Mouse (Mus musculus) E14TG2a.4 (cell line): Measurements from ENCODE around the gene Themis2.
"Not testable (repeated sequence)": the region's sequence is repeated elsewhere in the genome, so short reads cannot be mapped to it uniquely, and the experiment has no call there.

Source experiments
- CTCF ChIP-seq: conservative IDR thresholded peaks from 2 replicates; pipeline ENCODE4 v1.5.1; 2014; ENCODE audit warnings: low read length
- NANOG ChIP-seq: IDR thresholded peaks from 2 replicates; pipeline ENCODE4 v1.6.1; 2014; ENCODE audit warnings: borderline replicate concordance, low read length, mixed read lengths
- POU5F1 ChIP-seq: IDR thresholded peaks from 2 replicates; pipeline ENCODE4 v1.6.1; 2014; ENCODE audit warnings: low read length, borderline replicate concordance

DNA sequence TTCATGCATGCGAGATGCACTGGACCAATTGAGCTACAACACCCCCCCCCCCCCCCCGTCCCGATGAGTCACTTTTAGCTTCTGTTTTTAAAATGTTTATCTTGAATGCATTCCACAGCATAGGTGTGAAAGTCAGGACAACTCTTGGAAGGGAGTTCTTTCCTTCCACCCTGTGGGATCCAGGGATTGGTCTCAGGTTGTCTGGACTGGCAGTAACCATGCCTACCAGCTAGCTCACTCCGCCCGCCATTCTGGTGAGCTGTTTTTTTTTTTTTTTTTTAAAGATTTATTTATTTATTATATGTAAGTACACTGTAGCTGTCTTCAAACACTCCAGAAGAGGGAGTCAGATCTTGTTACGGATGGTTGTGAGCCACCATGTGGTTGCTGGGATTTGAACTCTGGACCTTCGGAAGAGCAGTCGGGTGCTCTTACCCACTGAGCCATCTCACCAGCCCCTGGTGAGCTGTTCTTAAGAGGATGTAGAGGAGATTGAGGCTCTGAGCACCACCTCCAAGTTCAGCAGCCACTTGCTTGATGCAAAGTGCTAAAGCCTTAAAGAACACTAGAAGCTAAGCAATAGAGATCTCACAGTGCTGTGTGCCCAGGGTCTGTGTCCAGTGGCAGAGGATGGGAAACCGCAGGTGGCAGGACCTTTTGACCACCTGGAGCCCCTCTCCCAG lies 2.7 kb downstream of the Themis2 start:
- TF ChIP-seq CTCF, POU5F1, NANOG: not testable (repeated sequence)
